Mouse (Mus musculus): Measurements from ENCODE around the gene Rhoa. TPM values are rescaled to one million over a fixed set of nuclear protein-coding genes. Genes with fewer than 3 reads are reported as not detected.

Gene Rhoa
- total RNA-seq, 2 experiments from 2014 or later, result 247 to 296 TPM

DNA sequence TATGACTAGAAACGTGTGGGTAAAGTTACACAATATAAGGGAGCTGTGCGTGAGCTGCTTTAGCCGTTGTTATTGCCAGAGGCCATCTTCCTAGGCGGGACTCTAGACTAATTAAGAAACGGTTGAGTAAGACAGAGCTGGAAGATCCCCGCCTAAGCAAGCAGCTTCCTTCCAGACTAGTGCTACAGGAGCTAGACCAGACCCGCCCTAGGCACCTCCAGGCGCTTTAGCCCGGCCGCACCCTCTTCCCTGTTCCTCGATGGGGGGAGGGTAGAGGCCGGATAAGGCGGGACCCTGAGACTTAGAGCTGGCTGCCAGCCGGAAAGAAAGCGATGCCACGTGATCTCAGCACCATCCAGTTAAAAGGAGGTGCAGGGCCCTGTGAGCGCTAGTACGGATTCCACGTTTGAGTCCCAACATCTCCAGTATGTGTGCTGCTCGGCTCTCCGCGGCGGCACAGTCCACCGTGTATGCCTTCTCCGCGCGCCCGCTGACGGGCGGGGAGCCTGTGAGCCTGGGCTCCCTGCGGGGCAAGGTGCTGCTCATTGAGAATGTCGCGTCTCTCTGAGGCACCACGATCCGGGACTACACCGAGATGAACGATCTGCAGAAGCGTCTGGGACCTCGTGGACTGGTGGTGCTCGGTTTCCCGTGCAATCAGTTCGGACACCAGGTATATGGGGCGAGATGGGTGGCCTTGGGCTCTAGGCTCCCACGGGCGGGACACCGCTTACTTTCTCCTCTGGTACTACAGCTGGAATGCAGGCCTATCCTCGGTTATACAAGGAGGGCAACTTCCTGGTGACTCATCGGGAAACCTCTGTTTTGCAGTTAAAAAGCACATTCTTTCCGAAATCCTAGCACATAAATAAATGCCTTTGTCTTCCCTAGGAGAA lies 33.2 kb downstream of the Rhoa start, which contains the start of gene Gpx1:
Gene Gpx1, plus strand, starts transcription at position 18 of the 896 bp plus-strand sequence.
- ATAC-seq (replicated peaks; ENCODE audit: poor library complexity, severe bottlenecking), result peak; percentile 71

DNA sequence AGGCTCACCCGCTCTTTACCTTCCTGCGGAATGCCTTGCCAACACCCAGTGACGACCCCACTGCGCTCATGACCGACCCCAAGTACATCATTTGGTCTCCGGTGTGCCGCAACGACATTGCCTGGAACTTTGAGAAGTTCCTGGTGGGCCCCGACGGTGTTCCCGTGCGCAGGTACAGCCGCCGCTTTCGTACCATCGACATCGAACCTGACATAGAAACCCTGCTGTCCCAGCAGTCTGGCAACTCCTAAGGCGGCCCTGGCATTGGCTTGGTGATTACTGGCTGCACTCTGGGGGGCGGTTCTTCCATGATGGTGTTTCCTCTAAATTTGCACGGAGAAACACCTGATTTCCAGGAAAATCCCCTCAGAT lies 33.9 kb downstream of the Rhoa start:
- no peak for ATAC-seq (replicated peaks; ENCODE audit: poor library complexity, severe bottlenecking)

- peak; percentile 43 for ATAC-seq (replicated peaks; ENCODE audit: poor library complexity, severe bottlenecking)
These were observed 34.6 kb downstream of the Rhoa start for GRCm38 (mm10) chr9:108340258-108341138.

DNA sequence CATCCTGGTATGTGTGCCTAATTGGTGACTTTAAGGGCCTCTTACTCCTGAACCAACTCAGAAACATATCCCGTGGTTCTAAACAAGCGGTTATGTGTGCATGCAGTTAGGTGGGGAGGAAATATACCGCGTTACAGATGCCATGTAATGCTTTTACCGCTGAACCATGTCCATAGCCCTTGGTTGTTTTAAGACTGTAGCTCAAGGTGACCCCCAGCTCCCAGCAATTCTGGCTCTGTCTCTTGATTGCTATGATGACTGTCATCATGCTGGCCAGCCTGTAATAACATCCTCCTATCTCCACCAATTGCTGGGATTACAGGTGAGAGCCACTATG lies 35.2 kb downstream of the Rhoa start:
- ATAC-seq (replicated peaks; ENCODE audit: poor library complexity, severe bottlenecking), result no peak

- ATAC-seq (replicated peaks; ENCODE audit: poor library complexity, severe bottlenecking), result no peak
These were observed 35.9 kb downstream of the Rhoa start for GRCm38 (mm10) chr9:108341801-108342200.

- ATAC-seq (replicated peaks; ENCODE audit: poor library complexity, severe bottlenecking), result peak; percentile 20
These were observed 36.4 kb downstream of the Rhoa start for GRCm38 (mm10) chr9:108342301-108342831.

- no peak for ATAC-seq (replicated peaks; ENCODE audit: poor library complexity, severe bottlenecking)
These were observed 37.4 kb downstream of the Rhoa start for GRCm38 (mm10) chr9:108343331-108343730.

GRCm38 (mm10) chr9:108343835-108344234 lies 37.9 kb downstream of the Rhoa start:
- ATAC-seq (replicated peaks; ENCODE audit: poor library complexity, severe bottlenecking), result no peak

- no peak for ATAC-seq (replicated peaks; ENCODE audit: poor library complexity, severe bottlenecking)
These were observed 38.5 kb downstream of the Rhoa start for GRCm38 (mm10) chr9:108344471-108344870.

GRCm38 (mm10) chr9:108347024-108347423 lies 41.1 kb downstream of the Rhoa start:
- no peak for ATAC-seq (replicated peaks; ENCODE audit: poor library complexity, severe bottlenecking)

DNA sequence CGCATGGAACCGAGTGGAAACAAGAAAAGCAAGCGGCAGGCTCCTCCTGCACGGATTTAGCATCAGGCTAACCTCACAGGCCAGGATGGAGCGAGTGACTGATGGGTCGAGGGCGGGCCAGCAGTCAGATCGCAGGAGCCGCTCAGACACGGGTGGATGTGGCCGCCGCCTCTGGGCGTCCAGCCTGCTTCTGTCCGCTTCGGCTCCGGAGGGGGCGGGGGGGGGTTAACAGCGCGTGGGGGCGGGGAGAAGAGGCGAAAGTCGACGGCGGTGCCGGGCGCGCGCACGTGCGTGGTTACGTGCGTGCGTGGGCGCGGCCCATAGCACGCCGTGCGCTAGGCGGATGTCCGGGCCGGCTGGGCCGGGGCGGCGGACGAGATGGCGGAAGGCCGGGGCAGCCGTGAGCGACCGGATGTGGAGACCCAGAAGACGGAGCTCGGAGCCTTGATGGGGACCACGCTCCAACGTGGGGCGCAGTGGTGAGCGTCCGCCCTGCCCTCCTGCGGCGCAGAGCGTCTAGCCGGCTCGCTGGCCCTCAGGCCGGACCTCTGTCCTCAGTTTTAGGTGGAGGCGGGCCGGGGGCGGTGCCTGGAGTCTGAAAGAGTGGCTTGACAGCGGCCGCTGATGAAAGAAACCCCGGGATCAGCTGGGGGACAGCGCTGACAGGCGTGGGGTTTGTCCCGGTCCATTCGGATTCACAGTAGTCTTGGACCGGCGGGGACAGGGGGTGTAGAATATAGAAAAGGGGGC lies 41.8 kb downstream of the Rhoa start, which contains the start of gene Usp4:
Gene Usp4, plus strand, starts transcription at position 314 of the 750 bp plus-strand sequence.
- ATAC-seq (replicated peaks; ENCODE audit: poor library complexity, severe bottlenecking), result peak; percentile 86

DNA sequence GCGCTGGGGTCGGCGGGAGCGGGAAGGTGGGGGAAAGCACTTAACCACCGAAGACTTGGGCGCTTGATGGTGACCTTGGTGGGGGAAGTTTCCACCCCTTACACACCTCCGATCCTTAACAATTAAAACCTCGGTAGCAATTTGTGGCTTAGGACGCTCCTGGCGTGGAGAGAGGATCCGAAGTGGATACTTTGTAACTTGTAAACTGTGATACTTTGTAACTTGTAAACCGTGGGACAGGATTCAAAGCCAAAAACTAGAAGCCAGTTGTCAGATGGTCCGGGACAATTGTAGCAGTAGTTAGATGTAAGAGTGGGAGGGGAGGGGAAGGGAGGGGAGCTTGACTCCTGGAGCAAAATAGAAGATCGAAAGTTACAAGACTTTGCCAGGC lies 42.4 kb downstream of the Rhoa start:
- no peak for ATAC-seq (replicated peaks; ENCODE audit: poor library complexity, severe bottlenecking)

DNA sequence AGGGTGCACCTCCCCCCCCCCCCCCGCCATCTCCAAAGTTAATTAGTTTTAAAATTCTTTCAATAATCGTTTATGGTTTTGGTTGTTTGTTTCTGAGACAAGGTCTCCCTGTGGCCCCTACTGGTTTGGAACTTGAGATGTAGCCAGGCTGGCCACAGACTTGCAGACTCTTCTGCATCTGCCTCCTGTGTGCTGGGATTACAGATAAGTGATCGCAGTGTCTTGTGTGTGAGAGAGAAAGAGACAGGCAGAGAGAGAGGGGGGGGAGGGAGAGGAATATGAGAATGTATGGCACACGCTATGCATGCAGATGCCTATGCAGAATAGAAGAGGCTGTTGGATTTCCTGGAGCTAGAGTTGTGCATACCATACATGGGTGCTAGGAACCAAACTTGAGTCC lies 43.8 kb downstream of the Rhoa start:
- no peak for ATAC-seq (replicated peaks; ENCODE audit: poor library complexity, severe bottlenecking)

- ATAC-seq (replicated peaks; ENCODE audit: poor library complexity, severe bottlenecking), result no peak
These were observed 72.3 kb downstream of the Rhoa start for GRCm38 (mm10) chr9:108378234-108378633.

- ATAC-seq (replicated peaks; ENCODE audit: poor library complexity, severe bottlenecking), result no peak
These were observed 72.8 kb downstream of the Rhoa start for GRCm38 (mm10) chr9:108378736-108379135.

- no peak for ATAC-seq (replicated peaks; ENCODE audit: poor library complexity, severe bottlenecking)
These were observed 73.4 kb downstream of the Rhoa start for GRCm38 (mm10) chr9:108379294-108379693.

DNA sequence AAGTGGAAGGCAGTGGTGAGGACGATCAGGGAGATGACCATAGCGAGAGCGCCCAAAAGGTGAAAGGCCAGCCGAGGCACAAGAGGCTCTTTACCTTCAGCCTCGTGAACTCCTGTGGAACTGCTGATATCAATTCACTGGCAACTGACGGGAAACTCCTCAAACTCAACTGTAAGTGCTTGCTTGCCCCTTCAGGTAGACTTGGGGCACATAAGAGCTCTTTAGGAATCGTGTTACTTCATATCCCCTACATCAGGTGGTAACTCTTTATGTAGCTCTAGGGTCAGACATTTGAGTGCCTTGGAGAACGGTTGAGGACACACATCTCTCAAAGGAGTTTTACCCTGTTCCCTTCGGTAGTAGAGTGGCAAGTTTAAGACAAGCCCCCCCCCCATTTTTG lies 75.5 kb downstream of the Rhoa start:
- no peak for ATAC-seq (replicated peaks; ENCODE audit: poor library complexity, severe bottlenecking)

GRCm38 (mm10) chr9:108385006-108385405 lies 79.1 kb downstream of the Rhoa start:
- no peak for ATAC-seq (replicated peaks; ENCODE audit: poor library complexity, severe bottlenecking)

DNA sequence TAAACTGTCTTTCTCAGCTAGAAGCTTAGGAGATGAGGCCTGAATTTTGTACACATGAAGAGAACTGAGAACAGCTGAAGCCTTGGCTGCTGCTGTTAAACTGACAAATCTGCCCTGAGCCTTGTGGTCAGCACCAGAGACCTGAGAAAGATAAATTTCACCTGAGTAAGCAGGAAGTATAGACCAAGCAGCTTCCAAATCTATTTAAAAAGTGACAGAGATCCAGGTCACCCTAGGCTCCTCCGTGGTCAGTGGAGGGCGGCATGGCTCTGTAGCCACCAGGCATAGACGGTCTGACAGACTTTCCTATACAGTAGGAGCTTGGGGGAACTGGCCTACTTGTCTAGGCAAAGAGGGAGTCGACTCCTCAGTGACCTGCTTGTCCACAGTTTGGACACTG lies 80.9 kb downstream of the Rhoa start:
- no peak for ATAC-seq (replicated peaks; ENCODE audit: poor library complexity, severe bottlenecking)
